Mouse (Mus musculus) heart, embryonic 13.5 days (tissue): Measurements from ENCODE around the gene Smtnl1. TPM values are rescaled to one million over a fixed set of nuclear protein-coding genes. Genes with fewer than 3 reads are reported as not detected.

Source experiments
- ATAC-seq: fragments of 200-750 bp; cut with Nextera tagmentation; 2 replicates; pipeline ENCODE4 v1.8.0; 2017; ENCODE audit warnings: moderate TSS enrichment; ENCODE audit not compliant: insufficient number of reproducible peaks, low FRiP score, low TSS enrichment; ENCODE audit errors: extremely low read depth
- H3K27ac ChIP-seq: fragments of 300-500 bp; sonication (generic); replicated peaks from 2 replicates; pipeline ENCODE4 v1.5.1; 2015; ENCODE audit warnings: moderate library complexity, mild to moderate bottlenecking, inconsistent platforms
- H3K27me3 ChIP-seq: fragments of 300-500 bp; sonication (generic); replicated peaks from 2 replicates; pipeline ENCODE4 v1.6.1; 2015; ENCODE audit warnings: mild to moderate bottlenecking, inconsistent platforms
- H3K36me3 ChIP-seq: fragments of 300-500 bp; sonication (generic); 2 replicates; pipeline ENCODE4 v1.6.1; 2015; ENCODE audit warnings: mild to moderate bottlenecking, inconsistent platforms
- H3K4me1 ChIP-seq: fragments of 300-500 bp; sonication (generic); 2 replicates; pipeline ENCODE4 v1.6.1; 2015; ENCODE audit warnings: inconsistent platforms
- H3K4me2 ChIP-seq: fragments of 300-500 bp; sonication (generic); 2 replicates; pipeline ENCODE4 v1.6.1; 2015; ENCODE audit warnings: inconsistent platforms, mild to moderate bottlenecking, moderate library complexity
- H3K4me3 ChIP-seq: fragments of 300-500 bp; sonication (generic); 2 replicates; pipeline ENCODE4 v1.5.1; 2015; ENCODE audit warnings: moderate library complexity, mild to moderate bottlenecking, inconsistent platforms
- H3K9ac ChIP-seq: fragments of 300-500 bp; sonication (generic); 2 replicates; pipeline ENCODE4 v1.6.1; 2015; ENCODE audit warnings: inconsistent platforms, mild to moderate bottlenecking, moderate library complexity
- H3K9me3 ChIP-seq: fragments of 300-500 bp; sonication (generic); 2 replicates; pipeline ENCODE4 v1.6.1; 2016; ENCODE audit warnings: inconsistent platforms
- WGBS: fragments of 180-500 bp; shearing (Covaris S2); methylation state at CpG from one replicate; pipeline ENCODE4 v1.1.7; 2015; ENCODE audit warnings: mixed read lengths; 5-methylcytosine and 5-hydroxymethylcytosine counted together
- polyA plus RNA-seq: library from polyadenylated mRNA; unstranded; fragments of >200 nt; fragmentation: Nextera tagmentation; extraction: Ambion mirVana; gene quantifications from 2 replicates; pipeline ENCODE4 v1.2.1, GENCODE M21; 2015

The Smtnl1 gene
- polyA plus RNA-seq, 1 experiment from 2014 or later: 0.24 TPM

GRCm38 (mm10) chr2:84772454-84772853, 50.0 kb downstream of the Smtnl1 start:
- Histone ChIP-seq H3K9ac (no peak overlapping the region), H3K36me3 (peaks cover 5% of the 10 kb centered on the region), H3K4me1 (peaks cover 10% of the 10 kb centered on the region), H3K27ac (no peak overlapping the region), H3K4me3 (no peak overlapping the region), H3K9me3 (no peaks in the 10 kb centered on the region), H3K27me3 (peaks cover 10% of the 10 kb centered on the region; the same call in 1 of the 2 replicates), H3K4me2 (no peak overlapping the region)
- 82% methylated on average over 4 of the region's 4 CpGs for WGBS
- ATAC-seq: no peak

- Histone ChIP-seq H3K27me3 (peaks cover 10% of the 10 kb centered on the region; the same call in 1 of the 2 replicates), H3K27ac (no peak overlapping the region), H3K4me2 (no peak overlapping the region), H3K4me3 (no peak overlapping the region), H3K36me3 (peaks cover 8% of the 10 kb centered on the region), H3K9ac (no peak overlapping the region), H3K4me1 (peaks cover 10% of the 10 kb centered on the region), H3K9me3 (no peaks in the 10 kb centered on the region)
- 71% methylated on average over 6 of the region's 6 CpGs for WGBS
- ATAC-seq: no peak
Measured at GRCm38 (mm10) chr2:84770501-84770900, 52.0 kb downstream of the Smtnl1 start.

- Histone ChIP-seq H3K9me3 (no peaks in the 10 kb centered on the region), H3K9ac (no peak overlapping the region), H3K4me3 (no peak overlapping the region), H3K4me1 (no peaks in the 10 kb centered on the region), H3K36me3 (peaks cover 6% of the 10 kb centered on the region; the same call in 1 of the 2 replicates), H3K27me3 (no peaks in the 10 kb centered on the region; the same call in 1 of the 2 replicates), H3K27ac (no peak overlapping the region), H3K4me2 (no peak overlapping the region)
- ATAC-seq: no peak
- WGBS: 33% methylated on average over 1 of the region's 1 CpGs
Measured at GRCm38 (mm10) chr2:84762818-84763217, 59.6 kb downstream of the Smtnl1 start.

DNA sequence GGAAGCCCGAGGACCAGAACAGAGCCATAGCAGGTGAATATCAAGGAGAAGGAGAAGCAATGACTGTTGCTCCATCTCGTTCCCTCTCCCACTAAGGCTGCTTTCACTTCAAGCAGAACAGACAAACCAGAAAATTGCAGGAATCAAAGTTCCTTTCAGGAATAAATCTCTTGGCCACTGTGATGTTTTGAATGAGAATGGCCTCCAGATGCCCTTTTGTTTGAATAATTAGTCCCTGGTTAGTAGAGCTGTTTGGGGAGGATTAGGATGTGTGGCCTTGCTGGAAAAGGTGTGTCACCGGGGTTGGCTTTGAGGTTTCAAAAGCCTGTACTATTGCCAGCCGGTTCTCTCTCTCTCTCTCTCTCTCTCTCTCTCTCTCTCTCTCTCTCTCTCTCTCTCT, 60.2 kb downstream of the Smtnl1 start:
- ATAC-seq: no peak
- 59% methylated on average over 4 of the region's 4 CpGs for WGBS
- no peak overlapping the region for H3K4me2 ChIP-seq

DNA sequence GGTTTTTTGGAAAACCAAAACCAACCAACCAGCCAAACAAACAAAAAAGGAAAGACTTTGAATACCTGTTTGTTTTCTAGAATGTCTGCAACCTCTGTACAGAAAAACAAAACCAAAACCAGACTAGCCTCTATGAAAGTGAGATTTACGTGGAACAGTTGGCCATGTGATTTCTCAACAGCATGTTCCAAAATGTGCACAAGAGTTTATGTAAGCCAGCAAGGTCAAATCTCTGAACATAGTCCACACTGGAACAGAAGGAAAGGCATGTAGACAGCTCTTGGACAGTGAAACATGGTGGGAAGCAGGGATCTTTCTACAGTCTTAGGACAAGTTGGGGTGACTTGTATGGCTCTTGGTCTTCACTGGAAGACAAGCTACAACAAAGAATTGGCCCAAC, 60.6 kb downstream of the Smtnl1 start:
- no peak overlapping the region for H3K9ac ChIP-seq
- peaks cover 6% of the 10 kb centered on the region; the same call in 1 of the 2 replicates for H3K36me3 ChIP-seq
- no peaks in the 10 kb centered on the region; the same call in 1 of the 2 replicates for H3K27me3 ChIP-seq
- H3K4me2 ChIP-seq: no peak overlapping the region
- no peaks in the 10 kb centered on the region for H3K4me1 ChIP-seq
- H3K9me3 ChIP-seq: no peaks in the 10 kb centered on the region
- WGBS: 73% methylated on average over 1 of the region's 1 CpGs
- no peak overlapping the region for H3K27ac ChIP-seq
- no peak overlapping the region for H3K4me3 ChIP-seq
- ATAC-seq: no peak

More for the DNA sequence above, 60.2 kb downstream of the Smtnl1 start:
- Histone ChIP-seq H3K9me3 (no peaks in the 10 kb centered on the region), H3K27ac (no peak overlapping the region), H3K4me1 (no peaks in the 10 kb centered on the region), H3K9ac (no peak overlapping the region), H3K36me3 (peaks cover 6% of the 10 kb centered on the region; the same call in 1 of the 2 replicates), H3K27me3 (no peaks in the 10 kb centered on the region; the same call in 1 of the 2 replicates), H3K4me3 (no peak overlapping the region)

DNA sequence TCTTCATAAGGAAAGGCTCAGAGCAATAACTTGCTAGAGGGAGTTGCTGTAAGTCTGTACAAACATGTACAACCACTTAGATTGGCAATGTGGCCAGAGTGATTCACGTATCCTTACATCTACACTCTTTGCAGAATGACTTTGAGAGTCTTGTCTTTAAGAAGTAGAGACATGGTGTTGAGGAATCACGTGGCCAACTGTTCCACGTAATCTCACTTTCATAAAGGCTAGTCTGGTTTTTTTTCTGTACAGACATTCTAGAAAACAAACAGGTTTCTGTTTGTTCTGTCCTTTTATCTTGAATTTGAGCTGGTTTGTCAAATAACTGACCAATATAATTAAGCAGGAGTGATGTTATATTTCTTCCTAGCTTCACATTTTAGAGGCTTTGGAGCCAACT, 61.1 kb downstream of the Smtnl1 start:
- Histone ChIP-seq H3K4me3 (no peak overlapping the region), H3K27ac (no peak overlapping the region), H3K9ac (no peak overlapping the region), H3K27me3 (no peaks in the 10 kb centered on the region; the same call in 1 of the 2 replicates), H3K4me1 (no peaks in the 10 kb centered on the region), H3K4me2 (no peak overlapping the region), H3K9me3 (no peaks in the 10 kb centered on the region), H3K36me3 (peaks cover 5% of the 10 kb centered on the region; the same call in 1 of the 2 replicates)
- 68% methylated on average over 3 of the region's 3 CpGs for WGBS
- ATAC-seq: no peak

Other genes with a start within 250 kb of the Smtnl1 start
- 60.6 and 63.6 TPM in 2 replicates for gene Ctnnd1, start 171.9 kb downstream of the Smtnl1 start, polyA plus RNA-seq
- gene Btbd18, start 163.6 kb downstream of the Smtnl1 start, polyA plus RNA-seq: 0.10 and 0.12 TPM in 2 replicates
- 272 and 285 TPM in 2 replicates for gene Selenoh, start 151.9 kb downstream of the Smtnl1 start, polyA plus RNA-seq
- gene Gm28635, start 144.6 kb downstream of the Smtnl1 start, polyA plus RNA-seq: not detected in 2 replicates
- gene Med19, start 144.2 kb downstream of the Smtnl1 start, polyA plus RNA-seq: 26.1 and 26.6 TPM in 2 replicates
- 136 and 163 TPM in 2 replicates for gene Tmx2, start 143.5 kb downstream of the Smtnl1 start, polyA plus RNA-seq
- 20.8 and 21.9 TPM in 2 replicates for gene Zdhhc5, start 107.5 kb downstream of the Smtnl1 start, polyA plus RNA-seq
- gene Clp1, start 95.3 kb downstream of the Smtnl1 start, polyA plus RNA-seq: 16.4 and 18.5 TPM in 2 replicates
- 7.3 and 8.4 TPM in 2 replicates for gene Ypel4, start 88.6 kb downstream of the Smtnl1 start, polyA plus RNA-seq
- gene Gm19426, start 79.0 kb downstream of the Smtnl1 start, polyA plus RNA-seq: 5.7 and 6.5 TPM in 2 replicates
- 38.8 and 40.2 TPM in 2 replicates for gene Serping1, start 47.2 kb downstream of the Smtnl1 start, polyA plus RNA-seq
- gene Ube2l6, start 23.8 kb downstream of the Smtnl1 start, polyA plus RNA-seq: 92.5 and 114 TPM in 2 replicates
- 72.3 and 89.1 TPM in 2 replicates for gene Timm10, start 4.3 kb upstream of the Smtnl1 start, polyA plus RNA-seq
- gene Slc43a1, start 16.2 kb upstream of the Smtnl1 start, polyA plus RNA-seq: 16.1 and 17.1 TPM in 2 replicates
- 0.72 and 0.99 TPM in 2 replicates for gene Rtn4rl2, start 64.1 kb upstream of the Smtnl1 start, polyA plus RNA-seq
- 36.2 and 37.0 TPM in 2 replicates for gene Slc43a3, start 113.9 kb upstream of the Smtnl1 start, polyA plus RNA-seq
- gene Prg2, start 157.8 kb upstream of the Smtnl1 start, polyA plus RNA-seq: 0.79 and 1.2 TPM in 2 replicates
- 0.16 and 0.20 TPM in 2 replicates for gene Prg3, start 165.6 kb upstream of the Smtnl1 start, polyA plus RNA-seq
- 139 and 152 TPM in 2 replicates for gene Ssrp1, start 214.6 kb upstream of the Smtnl1 start, polyA plus RNA-seq
- gene P2rx3, start 214.8 kb upstream of the Smtnl1 start, polyA plus RNA-seq: 0.31 and 0.69 TPM in 2 replicates
- gene Tnks1bp1, start 225.4 kb upstream of the Smtnl1 start, polyA plus RNA-seq: 17.4 and 21.5 TPM in 2 replicates